Mouse (Mus musculus) thymus, adult 2 months (tissue): ENCODE results near the gene 5730455P16Rik. TPM values are rescaled to one million over a fixed set of nuclear protein-coding genes. Genes with fewer than 3 reads are reported as not detected.

Experiments
- DNase-seq: peaks from one replicate; pipeline ENCODE4 v3.0.0; 2021
- H3K27ac ChIP-seq: fragments of 200-500 bp; 2 replicates; pipeline ENCODE4 v1.5.1; 2012; ENCODE audit warnings: low read length, control low read depth; ENCODE audit not compliant: control insufficient read depth, insufficient read depth
- H3K27me3 ChIP-seq: fragments of 200-500 bp; 2 replicates; pipeline ENCODE4 v1.6.1; 2012; ENCODE audit warnings: mild to moderate bottlenecking, low read length, moderate library complexity, mixed read lengths; ENCODE audit not compliant: control insufficient read depth, insufficient read depth
- H3K36me3 ChIP-seq: fragments of 200-500 bp; 2 replicates; pipeline ENCODE4 v1.6.1; 2012; ENCODE audit warnings: mild to moderate bottlenecking, low read length, moderate library complexity; ENCODE audit not compliant: control insufficient read depth, insufficient read depth
- H3K4me1 ChIP-seq: fragments of 200-500 bp; replicated peaks from 2 replicates; pipeline ENCODE4 v1.6.1; 2012; ENCODE audit warnings: low read length; ENCODE audit not compliant: control insufficient read depth, insufficient read depth
- H3K4me3 ChIP-seq: fragments of 200-500 bp; 2 replicates; pipeline ENCODE4 v1.5.1; 2012; ENCODE audit warnings: mild to moderate bottlenecking, low read length, control low read depth, moderate library complexity; ENCODE audit not compliant: control insufficient read depth, insufficient read depth
- CTCF ChIP-seq: fragments of 200-500 bp; IDR thresholded peaks from 2 replicates; pipeline ENCODE4 v1.5.1; 2012; ENCODE audit warnings: mild to moderate bottlenecking, control low read depth, low read length, moderate library complexity, borderline replicate concordance; ENCODE audit not compliant: control insufficient read depth, poor library complexity, insufficient read depth; ENCODE audit errors: extremely low read depth
- POLR2A ChIP-seq: fragments of 200-500 bp; IDR thresholded peaks from 2 replicates; pipeline ENCODE4 v1.6.1; 2012; ENCODE audit warnings: mild to moderate bottlenecking, low read length, control low read depth, moderate library complexity; ENCODE audit not compliant: control insufficient read depth, poor library complexity, insufficient read depth; ENCODE audit errors: extremely low read depth
- WGBS: fragments of 180-500 bp; shearing (Covaris S2); methylation state at CpG from one replicate; pipeline ENCODE4 v1.1.7; 2018; 5-methylcytosine and 5-hydroxymethylcytosine counted together
- polyA plus RNA-seq: library from polyadenylated mRNA; depleted of rRNA; stranded (reverse); fragments of >200 nt; gene quantifications from 2 replicates; pipeline ENCODE4 v1.2.3, GENCODE M21; 2012

The 5730455P16Rik gene
- polyA plus RNA-seq, 1 experiment: 5.4 TPM

GRCm38 (mm10) chr11:80389885-80390284 lies 12.1 kb upstream of the 5730455P16Rik start:
- Histone ChIP-seq H3K27ac (no peak overlapping the region), H3K27me3 (no peaks in the 10 kb centered on the region), H3K4me1 (peaks cover 6% of the 10 kb centered on the region), H3K36me3 (peaks cover 83% of the 10 kb centered on the region), H3K4me3 (no peak overlapping the region)
- 93% methylated on average over 1 of the region's 1 CpGs for WGBS
- TF ChIP-seq CTCF (no peak), POLR2A (no peak)
- DNase-seq: no peak

DNA sequence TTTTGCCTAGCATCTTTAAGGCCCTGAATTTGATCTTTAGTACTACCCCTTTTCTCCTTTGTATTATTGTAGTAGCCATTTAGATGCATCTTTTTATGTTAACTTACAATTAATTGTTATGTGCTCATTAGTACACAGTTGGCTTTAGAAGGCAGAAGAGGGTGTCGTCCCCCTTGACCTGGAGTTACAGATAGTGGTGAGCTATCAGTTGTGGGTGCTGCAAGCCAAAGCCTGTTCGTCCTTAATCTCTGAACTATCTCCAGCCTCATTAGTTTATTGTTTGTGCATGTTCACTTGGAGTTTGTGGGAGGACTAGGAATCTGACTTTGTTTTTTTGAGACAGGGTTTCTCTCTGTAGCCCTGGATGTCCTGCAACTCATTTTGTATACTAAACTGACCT lies 9.0 kb upstream of the 5730455P16Rik start:
- Histone ChIP-seq H3K27ac (no peak overlapping the region), H3K27me3 (no peaks in the 10 kb centered on the region), H3K36me3 (peaks cover 56% of the 10 kb centered on the region), H3K4me1 (peaks cover 9% of the 10 kb centered on the region), H3K4me3 (no peak overlapping the region)
- no peak for DNase-seq
- TF ChIP-seq POLR2A: no peak
- no peak for TF ChIP-seq CTCF
- WGBS: 83% methylated on average over 2 of the region's 2 CpGs

DNA sequence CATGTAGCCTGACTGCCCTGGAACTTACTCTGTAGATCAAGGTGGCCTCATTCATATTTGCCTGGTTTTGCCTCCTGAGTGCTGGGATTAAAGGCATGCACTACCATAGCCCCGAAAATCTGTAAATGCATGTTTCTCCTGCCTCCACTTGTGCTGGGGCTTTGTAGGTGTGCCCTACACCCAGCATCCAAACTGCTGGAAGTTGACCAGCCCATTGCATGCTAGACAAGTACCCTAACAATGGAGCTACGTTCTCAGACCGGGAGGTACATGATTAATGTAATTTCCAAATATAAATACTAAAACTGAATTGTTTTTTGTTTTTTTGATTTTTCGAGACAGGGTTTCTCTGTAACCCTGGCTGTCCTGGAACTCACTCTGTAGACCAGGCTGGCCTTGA lies 7.2 kb upstream of the 5730455P16Rik start:
- Histone ChIP-seq H3K4me1 (peaks cover 9% of the 10 kb centered on the region), H3K27ac (no peak overlapping the region), H3K27me3 (no peaks in the 10 kb centered on the region), H3K36me3 (peaks cover 40% of the 10 kb centered on the region), H3K4me3 (peak overlapping the region; percentile 23; the same call in 1 of the 2 replicates)
- TF ChIP-seq POLR2A: no peak
- TF ChIP-seq CTCF: no peak
- no peak for DNase-seq
- 7% methylated on average over 4 of the region's 4 CpGs for WGBS

GRCm38 (mm10) chr11:80384461-80384860 lies 6.6 kb upstream of the 5730455P16Rik start:
- no peaks in the 10 kb centered on the region for H3K27me3 ChIP-seq
- TF ChIP-seq CTCF (no peak), POLR2A (no peak)
- H3K4me3 ChIP-seq: peak overlapping the region; percentile 51
- DNase-seq: no peak
- H3K4me1 ChIP-seq: peaks cover 9% of the 10 kb centered on the region
- peaks cover 34% of the 10 kb centered on the region for H3K36me3 ChIP-seq
- H3K27ac ChIP-seq: no peak overlapping the region

GRCm38 (mm10) chr11:80383626-80384046 lies 5.8 kb upstream of the 5730455P16Rik start:
- Histone ChIP-seq H3K27me3 (no peaks in the 10 kb centered on the region), H3K27ac (peak overlapping the region; percentile 85), H3K36me3 (peaks cover 26% of the 10 kb centered on the region), H3K4me3 (peak overlapping the region; percentile 79), H3K4me1 (peaks cover 9% of the 10 kb centered on the region)
- under 1% methylated on average over 20 of the region's 20 CpGs for WGBS
- TF ChIP-seq CTCF (no peak), POLR2A (no peak)
- DNase-seq: no peak

DNA sequence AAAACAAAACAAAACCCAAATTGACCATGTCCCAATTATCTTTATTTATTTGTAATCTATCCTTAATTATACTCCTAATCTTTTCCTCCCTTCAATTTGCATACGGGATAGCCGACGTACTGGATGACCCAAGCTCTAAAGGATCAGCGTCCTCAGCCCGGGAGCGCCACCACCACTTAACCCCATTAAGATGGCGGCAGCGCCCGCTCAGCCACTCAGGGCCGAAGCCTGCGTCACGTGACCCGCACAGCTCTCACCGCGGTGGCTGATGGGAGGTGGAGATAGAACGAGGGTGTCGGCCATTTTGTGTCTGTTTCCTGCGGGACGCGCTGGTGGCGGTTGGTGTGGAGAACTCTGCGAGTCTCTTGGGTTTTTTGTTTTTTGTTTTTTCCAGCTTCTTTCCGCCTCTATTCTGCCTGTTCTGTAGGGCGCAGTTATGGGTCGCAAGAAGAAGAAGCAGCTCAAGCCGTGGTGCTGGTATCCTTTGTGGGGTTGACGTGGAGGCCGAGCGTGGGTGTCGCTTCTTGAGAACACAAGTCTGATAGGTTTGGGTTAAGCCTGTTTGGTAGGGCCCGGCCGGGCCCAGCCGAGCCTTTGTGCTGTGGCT lies 5.3 kb upstream of the 5730455P16Rik start, which contains the start of gene Zfp207:
Gene Zfp207 (plus strand): TSS at position 261 of the 607 bp plus-strand sequence.
- TF ChIP-seq CTCF (0 out of 2 replicates have a peak, but pooled peaks have one; percentile 16), POLR2A (peak; percentile 83; the same call in 1 of the 2 replicates)
- under 1% methylated on average over 33 of the region's 33 CpGs for WGBS
- Histone ChIP-seq H3K36me3 (peaks cover 21% of the 10 kb centered on the region), H3K27ac (peak within 1 kb of the TSS; percentile 85), H3K4me1 (peaks cover 9% of the 10 kb centered on the region), H3K27me3 (no peaks in the 10 kb centered on the region), H3K4me3 (peak within 1 kb of the TSS; percentile 79)
- peak; percentile 99 for DNase-seq
